Mouse (Mus musculus) frontal cortex, adult (tissue): Measurements from ENCODE around the gene Hoxd12.

Source experiments
- ATAC-seq: cut with Nextera tagmentation; 2 replicates; pipeline ENCODE4 v1.9.2; 2017; ENCODE audit warnings: mild to moderate bottlenecking, moderate library complexity, mixed read lengths; ENCODE audit not compliant: low TSS enrichment

Gene Hoxd12

DNA sequence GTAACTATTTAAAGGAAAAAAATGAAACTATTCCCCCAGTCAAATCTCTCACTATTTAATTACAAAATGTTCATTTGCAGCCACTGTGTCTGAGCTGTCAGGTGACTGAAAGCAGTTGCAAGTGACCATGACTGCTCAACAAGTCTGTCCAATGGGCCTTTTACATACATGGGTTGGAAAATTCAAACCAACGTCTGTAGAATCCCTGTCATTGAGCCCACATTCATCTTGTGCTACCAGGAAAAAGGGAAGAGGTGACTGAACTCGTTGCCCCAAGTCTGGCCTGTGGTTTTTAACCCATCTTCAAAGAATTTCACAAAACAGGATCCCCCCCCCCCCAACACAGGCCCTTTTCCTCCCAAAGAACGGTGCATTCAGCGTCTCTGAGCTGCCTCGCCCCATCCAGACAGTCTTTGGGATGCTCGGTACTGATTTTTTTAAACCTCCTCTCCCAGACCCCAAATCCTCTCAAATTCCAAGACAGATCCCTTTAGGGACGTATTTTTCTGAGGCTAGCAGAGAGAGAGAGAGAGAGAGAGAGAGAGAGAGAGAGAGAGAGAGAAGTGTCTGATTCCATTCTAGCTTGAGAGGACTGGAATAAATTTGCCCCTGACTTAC lies 21.1 kb downstream of the Hoxd12 start:
- ATAC-seq = no peak

DNA sequence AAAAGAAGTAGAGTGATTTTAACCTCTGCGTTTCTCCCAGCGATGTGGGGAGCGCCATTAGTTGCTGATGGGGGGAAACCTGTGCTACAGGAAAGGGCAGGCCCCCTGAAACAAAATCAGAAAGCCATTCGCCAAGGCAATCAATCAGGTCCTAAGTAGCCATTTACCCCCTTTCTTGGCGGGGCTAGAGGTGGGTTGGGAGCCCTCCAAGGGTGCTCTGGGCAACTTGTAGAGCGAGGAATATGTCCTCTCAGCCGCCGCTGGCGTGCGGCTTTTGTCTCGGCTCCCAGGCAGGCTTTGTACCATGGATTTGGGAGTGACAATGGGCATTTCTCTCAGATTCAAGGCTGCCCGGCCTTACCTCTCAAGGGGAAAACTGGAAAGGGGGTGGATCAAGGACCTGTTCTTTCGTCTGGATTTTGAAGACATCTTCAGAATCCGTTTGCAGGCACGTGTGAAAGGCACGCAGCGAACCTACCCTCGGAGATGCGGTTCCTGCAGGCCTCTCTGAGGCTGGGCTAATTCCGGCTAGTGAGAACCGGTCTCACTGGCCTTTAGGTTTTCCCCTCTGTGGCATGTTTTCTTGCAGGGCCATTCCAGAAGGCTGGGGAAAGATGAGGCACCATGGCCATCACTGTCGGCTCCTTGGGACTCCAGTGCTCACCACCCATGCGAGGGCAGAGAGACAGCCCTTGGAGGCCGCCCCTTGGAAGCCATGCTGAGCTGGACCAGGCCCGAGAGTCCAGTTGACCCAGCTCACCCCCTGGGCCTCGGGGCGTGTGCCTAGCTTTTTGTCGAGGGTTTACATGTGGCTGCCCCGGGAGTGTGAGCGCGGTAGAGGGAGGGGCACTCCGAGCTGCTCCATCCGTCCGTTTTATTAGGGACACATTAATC lies 21.9 kb downstream of the Hoxd12 start:
- no peak for ATAC-seq

DNA sequence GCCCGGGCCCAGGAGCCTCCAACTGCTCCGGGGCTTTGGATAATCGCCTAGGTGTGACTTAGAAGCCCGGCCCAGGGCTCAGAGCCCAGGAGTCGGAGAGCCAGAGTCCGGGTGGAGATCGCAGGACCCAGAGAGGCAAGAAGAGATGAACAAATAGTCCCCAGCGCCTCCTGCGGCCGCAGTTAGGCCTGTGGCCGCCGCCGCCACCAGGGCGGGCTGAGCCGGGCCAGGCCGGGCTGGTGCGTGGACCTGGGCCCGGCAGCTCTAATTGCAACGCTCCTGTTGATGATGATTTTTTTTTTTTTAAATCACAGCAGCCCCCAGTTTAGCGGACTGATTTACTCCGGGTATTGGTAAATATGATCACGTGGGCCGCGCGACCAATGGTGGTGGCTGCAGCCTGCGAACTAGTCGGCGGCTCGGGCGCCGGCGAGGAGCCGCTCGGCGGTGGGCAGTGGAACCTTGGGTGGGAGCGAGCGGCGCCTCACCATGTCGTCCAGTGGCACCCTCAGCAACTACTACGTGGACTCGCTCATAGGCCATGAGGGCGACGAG lies 22.8 kb downstream of the Hoxd12 start, which contains the start of gene Hoxd9:
Gene Hoxd9 (plus strand): TSS at position 161 of the 555 bp plus-strand sequence.
- ATAC-seq = no peak

DNA sequence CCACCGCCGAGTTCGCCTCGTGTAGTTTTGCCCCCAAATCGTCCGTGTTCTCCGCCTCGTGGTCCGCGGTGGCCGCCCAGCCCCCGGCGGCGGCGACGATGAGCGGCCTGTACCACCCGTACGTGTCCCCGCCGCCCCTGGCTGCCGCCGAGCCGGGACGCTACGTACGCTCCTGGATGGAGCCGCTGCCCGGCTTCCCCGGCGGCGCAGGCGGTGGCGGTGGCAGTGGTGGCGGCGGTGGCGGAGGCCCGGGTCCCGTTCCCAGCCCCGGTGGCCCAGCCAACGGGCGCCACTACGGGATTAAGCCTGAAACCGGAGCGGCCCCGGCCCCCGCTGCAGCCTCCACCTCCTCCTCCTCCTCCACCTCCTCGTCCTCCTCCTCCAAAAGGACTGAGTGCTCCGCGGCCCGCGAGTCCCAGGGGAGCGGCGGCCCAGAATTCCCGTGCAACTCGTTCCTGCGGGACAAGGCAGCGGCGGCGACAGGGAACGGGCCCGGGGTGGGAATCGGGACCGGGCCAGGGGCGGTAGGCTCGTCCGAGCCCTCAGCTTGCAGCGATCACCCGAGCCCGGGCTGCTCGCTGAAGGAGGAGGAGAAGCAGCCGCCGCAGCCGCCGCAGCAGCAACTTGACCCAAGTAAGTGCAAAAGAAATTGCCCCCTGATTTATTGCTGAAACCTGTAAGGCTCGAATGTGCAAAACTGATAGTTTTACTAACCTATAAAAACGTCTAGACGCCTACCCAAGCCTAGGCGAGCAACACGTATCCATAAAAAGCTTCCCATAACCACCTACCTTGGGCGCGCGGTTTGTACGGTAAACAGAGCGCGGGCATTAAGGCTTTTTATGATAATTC lies 23.6 kb downstream of the Hoxd12 start:
- no peak for ATAC-seq

DNA sequence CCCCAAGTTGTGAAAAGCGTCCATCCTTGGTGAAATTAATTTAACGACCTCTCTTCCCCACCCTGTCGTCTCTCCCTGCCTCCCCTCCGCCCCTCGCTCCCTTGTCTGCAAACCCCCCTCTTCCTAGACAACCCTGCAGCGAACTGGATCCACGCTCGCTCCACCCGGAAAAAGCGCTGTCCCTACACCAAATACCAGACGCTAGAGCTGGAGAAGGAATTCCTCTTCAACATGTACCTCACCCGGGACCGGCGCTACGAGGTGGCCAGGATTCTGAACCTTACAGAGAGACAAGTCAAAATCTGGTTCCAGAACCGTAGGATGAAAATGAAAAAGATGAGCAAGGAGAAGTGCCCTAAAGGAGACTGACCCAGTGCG lies 24.2 kb downstream of the Hoxd12 start:
- ATAC-seq = no peak

DNA sequence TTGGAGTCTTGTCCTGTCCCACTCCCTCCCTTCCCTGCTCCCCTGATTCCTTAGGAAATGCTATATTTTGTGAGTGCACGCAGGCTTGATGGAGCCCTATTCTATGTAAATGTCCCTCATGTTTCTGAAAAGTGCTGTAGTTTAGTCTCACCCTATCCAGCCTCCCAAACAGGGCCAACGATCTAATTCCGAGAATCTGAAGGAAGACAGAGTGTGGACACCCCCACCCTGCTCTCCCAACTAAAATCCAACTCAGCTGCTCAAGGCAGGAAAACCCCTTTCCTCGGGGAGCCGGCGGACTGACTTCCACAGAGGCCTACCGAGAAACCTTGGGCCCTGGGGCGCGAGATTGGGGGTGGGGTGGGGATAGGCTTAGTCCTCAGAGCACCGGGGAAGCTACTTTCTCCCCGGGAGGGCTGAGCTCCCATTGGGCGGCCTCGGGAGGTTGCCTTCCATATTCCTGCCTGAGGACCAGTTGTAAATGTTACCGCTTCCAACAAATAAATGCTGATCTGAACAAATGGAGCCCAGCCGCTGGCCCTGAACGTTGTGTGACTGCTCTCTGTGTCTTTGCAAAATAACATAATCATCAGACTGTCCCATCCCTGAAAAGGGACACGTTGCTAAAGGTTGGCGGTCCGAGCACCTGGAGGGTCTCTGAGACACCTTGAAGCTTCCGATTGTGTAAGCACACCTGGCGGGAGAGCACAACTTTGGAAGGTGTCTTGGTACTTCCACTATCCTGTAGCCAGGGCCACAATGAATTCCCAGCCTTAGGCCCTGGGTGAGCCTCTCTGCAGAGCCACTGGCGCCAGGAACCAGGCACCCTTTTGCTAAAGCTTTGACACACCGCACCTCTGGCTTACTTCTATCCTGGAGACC lies 25.1 kb downstream of the Hoxd12 start:
- no peak for ATAC-seq

DNA sequence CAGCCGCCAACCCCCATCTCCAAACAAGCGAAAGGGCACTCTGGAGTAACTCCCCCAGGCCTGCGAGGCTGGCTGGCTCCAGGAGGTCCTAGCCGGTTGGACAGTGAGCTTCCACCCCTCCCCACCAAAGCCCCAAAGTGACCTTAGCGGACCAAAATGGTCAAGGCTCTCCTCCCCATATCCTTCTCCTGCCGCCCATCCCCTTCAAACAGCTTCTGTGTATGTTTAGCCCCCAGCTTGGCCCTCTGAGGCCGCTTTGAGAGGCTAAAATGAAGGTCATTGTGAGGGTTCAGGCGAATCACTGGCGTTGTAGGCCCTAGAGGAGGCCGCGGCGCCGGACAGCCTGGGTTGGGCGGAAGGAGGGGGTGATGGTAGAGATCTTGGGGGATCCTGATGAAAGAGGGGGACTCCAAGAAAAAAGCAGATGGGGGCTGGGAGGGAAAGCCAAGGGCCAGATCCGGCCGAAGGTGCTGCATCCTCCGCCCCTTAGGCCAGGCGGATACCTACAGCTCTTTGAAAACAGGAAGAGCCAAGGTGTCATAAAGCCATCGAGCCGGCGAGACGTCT lies 25.8 kb downstream of the Hoxd12 start:
- ATAC-seq = no peak

DNA sequence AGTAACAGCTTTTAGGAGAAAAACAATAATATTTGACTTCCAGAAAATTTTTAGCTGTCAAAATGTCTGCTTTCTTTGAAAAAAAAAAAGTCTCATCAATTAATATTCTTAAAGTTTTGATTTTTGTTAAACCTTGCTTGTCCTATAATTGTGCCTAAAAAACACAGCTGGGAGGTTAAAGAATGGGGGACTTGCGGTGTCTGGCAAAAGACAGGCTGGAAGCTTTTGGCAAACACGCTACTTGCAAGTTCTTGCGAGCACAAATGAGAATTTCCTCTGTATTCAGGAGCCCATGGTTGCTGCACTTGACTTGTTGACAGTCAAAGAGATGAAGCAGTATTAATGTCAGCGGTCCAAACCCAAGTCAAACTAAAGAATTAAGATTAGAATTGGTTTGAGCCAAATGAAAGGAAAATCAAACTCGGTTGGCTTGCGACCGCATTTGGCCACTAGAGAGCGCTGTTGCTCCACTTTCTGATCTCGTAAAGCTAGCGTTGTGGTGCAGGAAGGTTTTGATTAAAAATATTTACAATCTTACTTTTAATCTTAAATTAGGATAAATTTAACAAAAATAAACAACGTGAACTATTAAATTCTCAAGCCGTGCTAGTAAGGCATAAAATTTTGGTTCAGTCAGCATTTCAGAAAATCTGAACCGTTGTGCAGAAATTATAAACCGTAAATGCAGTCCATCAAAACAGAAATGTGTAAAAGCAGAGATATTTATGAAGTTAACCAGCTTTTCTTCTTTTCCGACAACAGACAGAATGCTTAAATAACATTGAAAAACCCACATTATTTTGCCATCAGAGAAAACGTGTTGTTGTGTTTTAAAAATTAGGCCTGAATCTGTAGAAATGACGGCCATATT lies 27.4 kb downstream of the Hoxd12 start:
- no peak for ATAC-seq

DNA sequence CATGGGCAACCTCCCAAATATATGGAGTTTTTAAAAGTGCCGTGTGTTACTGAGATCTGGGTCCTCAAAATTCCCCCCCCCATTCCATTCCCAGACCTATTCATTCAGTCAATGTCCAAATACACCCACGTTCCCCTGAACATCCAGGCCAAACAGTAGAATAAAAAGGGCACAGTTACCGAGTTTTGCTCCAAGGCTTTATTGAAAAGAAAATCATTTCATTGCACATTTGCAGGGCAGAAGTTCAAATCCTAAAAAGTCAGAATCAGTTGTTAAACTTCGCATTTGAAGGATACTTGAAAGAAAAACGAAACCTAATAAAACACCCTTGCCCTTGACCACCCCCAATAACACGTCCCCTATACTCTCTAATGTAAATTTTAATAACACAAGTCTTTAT lies 28.0 kb downstream of the Hoxd12 start:
- no peak for ATAC-seq

DNA sequence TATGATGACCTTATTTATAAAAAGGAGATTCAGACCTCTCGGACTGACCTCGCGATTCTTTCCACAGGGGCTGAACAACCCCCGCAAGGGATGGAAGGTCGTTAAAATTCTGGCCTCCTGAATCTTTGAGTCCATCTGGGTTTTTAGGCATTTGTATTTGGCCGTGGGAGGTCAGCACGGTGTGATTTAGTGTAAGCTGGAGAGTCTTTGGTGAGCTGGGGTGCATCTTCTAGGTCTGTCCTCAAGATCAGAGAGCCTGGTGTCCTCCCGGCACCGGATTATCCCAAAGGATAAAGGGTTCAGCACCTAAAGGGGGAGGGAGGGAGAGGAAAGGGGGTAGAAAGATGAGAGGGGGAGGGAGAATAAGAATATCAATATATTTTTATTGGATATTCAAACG lies 28.5 kb downstream of the Hoxd12 start:
- ATAC-seq = no peak

DNA sequence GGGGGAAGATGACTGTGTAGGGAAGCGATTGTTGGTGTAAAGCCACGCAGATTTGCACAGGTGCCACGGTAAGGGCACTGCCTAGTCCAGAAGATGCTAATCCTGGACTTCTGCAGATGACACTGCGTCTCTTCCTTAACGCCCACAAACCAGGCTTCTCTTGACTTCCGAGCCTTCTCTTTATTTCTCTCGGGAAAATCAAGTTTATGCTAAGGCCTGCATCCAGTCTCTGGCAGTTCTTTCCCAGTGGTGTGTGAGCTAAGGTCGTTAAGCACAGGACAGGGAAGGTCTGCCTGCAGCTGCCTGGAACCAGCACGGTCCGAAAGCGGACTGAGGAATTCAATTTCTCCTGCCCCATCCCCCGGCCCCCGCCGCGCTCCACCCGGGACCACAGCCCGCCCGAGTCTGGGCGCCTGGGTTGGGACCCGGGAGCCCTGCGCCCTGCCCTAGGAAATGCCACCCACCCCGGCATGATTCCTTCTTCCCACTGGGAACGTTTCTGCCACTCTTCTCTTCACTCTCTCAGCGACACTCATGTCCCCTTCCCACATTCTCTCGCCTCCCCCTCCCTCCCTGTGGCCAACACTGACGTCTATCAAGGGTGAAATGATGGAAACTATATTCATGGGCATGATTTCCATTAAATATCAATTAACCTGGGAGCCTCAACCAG lies 29.0 kb downstream of the Hoxd12 start:
- ATAC-seq = no peak

DNA sequence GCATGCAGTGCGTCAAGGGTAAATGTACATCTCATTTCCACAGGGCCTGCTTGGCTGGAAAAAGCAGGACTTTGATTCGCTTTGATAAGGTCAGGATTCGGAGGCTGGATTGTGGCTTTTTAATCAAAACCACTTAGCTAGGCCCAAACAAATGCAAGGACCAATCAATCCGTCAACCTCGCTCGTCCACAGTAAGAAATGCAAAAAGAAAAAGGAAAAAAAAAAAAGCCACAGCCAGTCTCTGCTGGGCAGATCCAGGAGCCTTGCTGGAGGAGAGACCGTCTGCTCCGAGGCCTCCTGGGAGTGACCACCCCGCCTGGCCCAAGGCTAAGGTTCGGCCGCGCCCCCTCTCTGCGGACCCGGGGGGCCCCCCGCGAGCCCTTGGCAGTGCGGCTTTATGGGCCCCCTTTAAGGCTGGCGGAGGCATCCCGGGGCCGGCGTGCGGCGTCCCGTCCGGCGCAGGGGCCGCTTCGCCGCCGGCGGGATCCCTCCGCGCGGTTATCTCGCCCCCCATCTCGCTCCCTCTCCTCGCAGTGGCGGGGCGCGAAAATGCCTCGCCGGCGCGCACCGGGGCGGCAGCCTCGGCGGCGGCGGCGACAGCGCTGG lies 29.7 kb downstream of the Hoxd12 start, which contains the start of gene Hoxd8:
Gene Hoxd8 (plus strand): TSS at position 223 of the 606 bp plus-strand sequence.
- no peak for ATAC-seq

DNA sequence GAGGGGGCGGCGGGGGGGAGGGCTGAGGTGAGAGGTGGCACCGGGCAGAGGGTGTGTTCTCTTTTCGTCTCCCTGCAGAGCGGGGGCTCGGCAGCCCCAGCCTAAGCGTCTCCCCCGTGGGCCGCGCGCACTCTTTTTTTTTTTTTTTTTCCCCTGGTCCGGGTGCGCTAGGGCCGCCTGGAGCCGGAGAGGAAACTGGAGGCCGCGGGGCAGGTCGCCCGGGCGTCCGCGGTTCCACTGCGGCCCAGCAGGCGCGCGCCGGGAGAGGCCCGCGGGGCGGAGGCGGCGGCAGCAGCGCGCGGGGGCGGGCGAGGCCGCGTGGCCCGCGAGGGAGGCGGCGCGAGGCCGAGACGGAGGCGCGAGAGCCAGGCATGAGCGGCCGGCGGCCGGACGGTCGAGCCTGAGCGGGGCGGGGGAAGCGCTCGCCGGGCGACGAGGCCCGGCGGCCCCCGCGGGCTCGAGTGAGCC lies 30.2 kb downstream of the Hoxd12 start:
- no peak for ATAC-seq

DNA sequence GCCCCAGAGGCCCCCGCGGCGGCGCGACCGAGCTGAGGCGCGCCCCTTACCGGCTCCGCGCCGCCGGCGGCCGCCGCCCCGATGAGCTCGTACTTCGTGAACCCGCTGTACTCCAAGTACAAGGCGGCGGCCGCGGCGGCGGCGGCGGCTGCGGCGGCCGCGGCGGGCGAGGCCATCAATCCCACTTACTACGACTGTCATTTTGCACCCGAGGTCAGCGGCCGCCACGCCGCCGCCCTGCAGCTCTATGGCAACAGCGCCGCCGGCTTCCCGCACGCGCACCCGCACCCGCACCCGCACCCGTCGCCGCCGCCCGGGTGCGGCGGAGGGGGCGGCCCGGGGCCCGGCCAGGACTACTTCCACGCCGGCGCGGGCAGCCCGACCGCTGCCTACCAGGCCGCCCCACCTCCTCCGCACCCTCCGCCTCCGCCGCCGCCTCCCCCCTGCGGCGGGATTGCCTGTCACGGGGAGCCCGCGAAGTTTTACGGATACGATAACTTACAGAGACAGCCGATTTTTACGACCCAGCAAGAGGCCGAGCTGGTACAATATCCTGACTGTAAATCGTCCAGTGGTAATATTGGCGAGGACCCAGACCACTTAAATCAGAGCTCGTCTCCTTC lies 30.8 kb downstream of the Hoxd12 start:
- no peak for ATAC-seq

DNA sequence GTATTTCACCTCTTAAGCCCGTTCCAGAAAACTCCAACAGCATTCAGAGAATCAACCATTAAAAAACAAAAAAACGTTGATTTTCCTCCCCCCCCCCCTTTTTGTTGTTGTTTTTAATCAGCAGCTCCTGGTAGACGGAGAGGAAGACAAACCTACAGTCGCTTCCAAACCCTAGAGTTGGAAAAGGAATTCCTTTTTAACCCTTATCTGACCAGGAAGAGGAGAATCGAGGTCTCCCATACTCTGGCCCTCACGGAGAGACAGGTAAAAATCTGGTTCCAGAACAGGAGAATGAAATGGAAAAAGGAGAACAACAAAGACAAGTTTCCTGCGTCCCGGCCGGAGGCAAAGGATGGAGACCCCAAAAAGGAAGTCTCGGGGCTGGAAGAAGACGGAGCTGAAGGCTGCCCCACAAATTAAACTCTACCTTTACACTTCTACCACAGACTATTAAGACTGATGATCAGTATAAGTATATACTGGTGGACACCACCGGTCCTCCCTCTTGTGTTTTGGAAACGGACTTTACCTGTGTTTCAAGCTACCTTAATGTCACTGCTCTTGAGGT lies 31.7 kb downstream of the Hoxd12 start:
- ATAC-seq = no peak

DNA sequence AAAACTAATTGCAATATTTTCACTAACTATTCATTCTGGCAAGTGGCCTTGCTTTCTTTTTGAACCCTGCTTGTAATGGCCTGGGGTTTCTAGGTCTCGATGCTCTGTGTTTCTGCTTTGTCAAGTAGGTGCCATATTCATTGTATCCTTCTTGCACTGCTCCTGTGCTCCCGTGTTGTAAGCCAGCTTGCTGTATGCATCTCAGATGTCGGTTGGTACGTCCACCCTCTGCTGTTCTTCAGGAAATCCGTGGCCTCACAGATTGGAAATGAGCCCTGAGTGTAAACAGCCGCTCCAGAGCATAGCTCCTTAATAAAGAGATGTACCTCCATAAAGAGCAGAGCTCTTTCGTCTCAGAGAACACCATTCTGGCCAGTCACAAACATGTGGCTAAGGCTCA lies 32.8 kb downstream of the Hoxd12 start:
- no peak for ATAC-seq

DNA sequence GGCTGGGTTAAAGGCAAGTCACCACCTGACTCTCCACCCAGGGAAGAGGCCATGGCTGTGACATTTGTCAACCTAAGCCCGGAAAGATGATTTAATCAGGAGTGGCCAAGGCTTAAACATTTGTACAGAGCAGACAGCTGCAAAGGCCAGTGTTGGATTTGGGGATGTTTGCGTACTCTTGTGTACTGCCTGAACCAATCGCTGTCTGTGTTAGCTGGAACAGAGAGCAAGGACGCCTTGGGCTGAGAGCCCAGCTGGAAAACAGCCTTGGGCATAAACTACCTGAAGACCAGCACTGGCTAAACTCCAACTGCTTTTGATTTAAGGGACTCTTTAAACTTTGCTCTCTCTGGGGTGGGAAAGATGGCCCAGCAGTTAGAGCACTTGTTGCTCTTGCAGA lies 33.9 kb downstream of the Hoxd12 start:
- no peak for ATAC-seq
